ENCODE assay signal across 13 mouse cellular contexts in genomic region chr6:55256500-55257191, GRCm38 (mm10). TPM values are rescaled to one million over a fixed set of nuclear protein-coding genes. Genes with fewer than 3 reads are reported as not detected.
DNase-seq lines count a peak whose midpoint lies in the region; ATAC-seq lines count a peak whose summit lies in the region.
"Had no signal": no experiment of that assay in that cellular context is flagged by ENCODE, and none has a peak within 500 bp of the region (broad histone marks: within the 10 kb centered on the region; RNA-seq: fewer than 3 reads in every experiment).

No protein-coding gene starts in this region.

- no peak overlapping the region for H3K9ac ChIP-seq in heart, embryonic 16.5 days (ENCODE audit: low read length)
- no peak overlapping the region for H3K9ac ChIP-seq in heart, embryonic 12.5 days
- H3K9ac ChIP-seq: hindbrain, embryonic 15.5 days had no signal

- no peak overlapping the region for H3K4me2 ChIP-seq in heart, embryonic 16.5 days (ENCODE audit: low read depth, low read length)
- H3K4me2 ChIP-seq in heart, embryonic 12.5 days = no peak overlapping the region
- H3K4me2 ChIP-seq: hindbrain, embryonic 15.5 days had no signal

- H3K27ac ChIP-seq in heart, embryonic 16.5 days (ENCODE audit: low read length) = peak overlapping the region; percentile 9; the same call in 1 of the 2 replicates
- no peak overlapping the region for H3K27ac ChIP-seq in heart, embryonic 12.5 days (ENCODE audit: poor library complexity, severe bottlenecking)
- H3K27ac ChIP-seq in embryonic facial prominence, embryonic 10.5 days (replicated peaks) = peak overlapping the region; percentile 35; the same call in 1 of the 2 replicates
- H3K27ac ChIP-seq: heart, adult 2 months; hindbrain, embryonic 15.5 days; macrophage had no signal

- WGBS in heart, embryonic 16.5 days = 67% methylated on average over 13 of the region's 13 CpGs
- 74% methylated on average over 13 of the region's 13 CpGs for WGBS in heart, embryonic 12.5 days
- 88% methylated on average over 13 of the region's 13 CpGs for WGBS in embryonic facial prominence, embryonic 10.5 days

- DNase-seq in embryonic facial prominence, embryonic 10.5 days (ENCODE audit: low spot score) = no peak
- DNase-seq in lung, postnatal 36 days = peak; percentile 86
- peak; percentile 58 for DNase-seq in thymus, postnatal 25 days
- DNase-seq in urinary bladder, adult 18-20 months (ENCODE audit: low spot score in 2 of 2) = no peak
- DNase-seq in layer of hippocampus, adult 9-10 months (ENCODE audit: low spot score) = no peak
- no peak for DNase-seq in MN1 (ENCODE audit: low spot score)
- DNase-seq: cerebellum, adult 2 months; heart, adult 2 months; kidney, postnatal 14 days had no signal

- H3K9me3 ChIP-seq in heart, embryonic 16.5 days (replicated peaks; ENCODE audit: control insufficient read depth, low read length) = no peaks in the 10 kb centered on the region
- no peaks in the 10 kb centered on the region for H3K9me3 ChIP-seq in heart, embryonic 12.5 days (replicated peaks)
- H3K9me3 ChIP-seq in embryonic facial prominence, embryonic 10.5 days = no peaks in the 10 kb centered on the region
- H3K9me3 ChIP-seq: hindbrain, embryonic 15.5 days had no signal

- ATAC-seq in heart, embryonic 16.5 days (replicated peaks; ENCODE audit: extremely low read depth, insufficient read depth, low FRiP score) = no peak
- ATAC-seq in heart, embryonic 12.5 days (ENCODE audit: insufficient number of reproducible peaks, low FRiP score) = no peak

- no peak overlapping the region for H3K4me3 ChIP-seq in heart, embryonic 16.5 days (ENCODE audit: low read length)
- no peak overlapping the region for H3K4me3 ChIP-seq in heart, embryonic 12.5 days
- H3K4me3 ChIP-seq in embryonic facial prominence, embryonic 10.5 days = no peak overlapping the region
- H3K4me3 ChIP-seq: heart, adult 2 months; hindbrain, embryonic 15.5 days had no signal

- no peaks in the 10 kb centered on the region for H3K27me3 ChIP-seq in heart, embryonic 16.5 days (ENCODE audit: control insufficient read depth, insufficient read depth, low read length)
- no peaks in the 10 kb centered on the region; the same call in 1 of the 2 replicates for H3K27me3 ChIP-seq in heart, embryonic 12.5 days (replicated peaks)
- no peaks in the 10 kb centered on the region for H3K27me3 ChIP-seq in embryonic facial prominence, embryonic 10.5 days (replicated peaks; ENCODE audit: low read depth, poor library complexity, severe bottlenecking)
- H3K27me3 ChIP-seq: hindbrain, embryonic 15.5 days had no signal

- no peaks in the 10 kb centered on the region for H3K36me3 ChIP-seq in heart, embryonic 16.5 days (ENCODE audit: control insufficient read depth, insufficient read depth)
- no peaks in the 10 kb centered on the region for H3K36me3 ChIP-seq in heart, embryonic 12.5 days
- peaks cover 39% of the 10 kb centered on the region for H3K36me3 ChIP-seq in embryonic facial prominence, embryonic 10.5 days (replicated peaks)
- H3K36me3 ChIP-seq: hindbrain, embryonic 15.5 days had no signal

- H3K4me1 ChIP-seq in heart, embryonic 16.5 days (ENCODE audit: control insufficient read depth, insufficient read depth, low read length) = peaks cover 6% of the 10 kb centered on the region; the same call in 1 of the 2 replicates
- peaks cover 26% of the 10 kb centered on the region for H3K4me1 ChIP-seq in heart, embryonic 12.5 days (replicated peaks)
- peaks cover 30% of the 10 kb centered on the region for H3K4me1 ChIP-seq in embryonic facial prominence, embryonic 10.5 days
- H3K4me1 ChIP-seq: hindbrain, embryonic 15.5 days had no signal

RNA-seq across cellular contexts. Expression of gene Mindy4, which starts 53.5 kb away (rescaled TPM):
- polyA plus RNA-seq in heart, embryonic 16.5 days (2015; fragmentation: Nextera tagmentation; extraction: Ambion mirVana) = 7.0 and 9.1 TPM in 2 replicates
- polyA plus RNA-seq in heart, embryonic 12.5 days (2016; fragmentation: Nextera tagmentation; extraction: Ambion mirVana) = 6.3 and 7.8 TPM in 2 replicates
- polyA plus RNA-seq in embryonic facial prominence, embryonic 10.5 days (2016; fragmentation: Nextera tagmentation; extraction: Ambion mirVana) = 18.7 and 24.0 TPM in 2 replicates

Comparison
In these comparisons a context has a peak if more than half of its experiments do, and no peak if none do; other contexts are left out.
1. DNase-seq: peak in lung, postnatal 36 days (single experiment) and thymus, postnatal 25 days (single experiment); none in embryonic facial prominence, embryonic 10.5 days (single experiment), urinary bladder, adult 18-20 months (0 of 2), layer of hippocampus, adult 9-10 months (single experiment) and MN1 (single experiment).